Mouse (Mus musculus) embryo, embryonic 9.5 days (tissue): ENCODE results near the gene Sh3bp5.

ENCODE experiments used
- DNase-seq: peaks from one replicate; pipeline ENCODE4 v3.0.0-alpha.2; 2017; ENCODE audit errors: extremely low spot score

Gene Sh3bp5

GRCm38 (mm10) chr14:31392873-31393545, 42.9 kb downstream of the Sh3bp5 start:
- DNase-seq = no peak

- DNase-seq = no peak
Observed at GRCm38 (mm10) chr14:31392300-31392699, 43.6 kb downstream of the Sh3bp5 start.

GRCm38 (mm10) chr14:31389421-31390147, 46.3 kb downstream of the Sh3bp5 start:
- DNase-seq = no peak

GRCm38 (mm10) chr14:31388086-31388872, 47.6 kb downstream of the Sh3bp5 start:
- DNase-seq = no peak

- no peak for DNase-seq
Observed at GRCm38 (mm10) chr14:31387301-31387981, 48.4 kb downstream of the Sh3bp5 start.

GRCm38 (mm10) chr14:31385977-31386697, 49.7 kb downstream of the Sh3bp5 start:
- DNase-seq = peak; percentile 66

GRCm38 (mm10) chr14:31385406-31385805, 50.5 kb downstream of the Sh3bp5 start:
- no peak for DNase-seq

GRCm38 (mm10) chr14:31384366-31385323, 51.2 kb downstream of the Sh3bp5 start:
- no peak for DNase-seq

- DNase-seq = no peak
Observed at GRCm38 (mm10) chr14:31383470-31384050, 52.3 kb downstream of the Sh3bp5 start.

GRCm38 (mm10) chr14:31382276-31382675, 53.6 kb downstream of the Sh3bp5 start:
- DNase-seq = no peak

- DNase-seq = no peak
Observed at GRCm38 (mm10) chr14:31376331-31376730, 59.5 kb downstream of the Sh3bp5 start.

GRCm38 (mm10) chr14:31374390-31374789, 61.5 kb downstream of the Sh3bp5 start:
- DNase-seq = no peak

- DNase-seq = no peak
Observed at GRCm38 (mm10) chr14:31369377-31369776, 66.5 kb downstream of the Sh3bp5 start.

GRCm38 (mm10) chr14:31367951-31368350, 67.9 kb downstream of the Sh3bp5 start:
- no peak for DNase-seq

- peak; percentile 35 for DNase-seq
Observed at GRCm38 (mm10) chr14:31365350-31365749, 70.5 kb downstream of the Sh3bp5 start.

- DNase-seq = no peak
Observed at GRCm38 (mm10) chr14:31364589-31364988, 71.3 kb downstream of the Sh3bp5 start.

- no peak for DNase-seq
Observed at GRCm38 (mm10) chr14:31362236-31362635, 73.6 kb downstream of the Sh3bp5 start.

- DNase-seq = no peak
Observed at GRCm38 (mm10) chr14:31345367-31345766, 90.5 kb downstream of the Sh3bp5 start.

- DNase-seq = no peak
Observed at GRCm38 (mm10) chr14:31343241-31343640, 92.6 kb downstream of the Sh3bp5 start.

GRCm38 (mm10) chr14:31337947-31338346, 97.9 kb downstream of the Sh3bp5 start:
- no peak for DNase-seq
